Mouse (Mus musculus) heart, adult 2 months (tissue): Measurements from ENCODE around the gene Rrp36. TPM values are rescaled to one million over a fixed set of nuclear protein-coding genes. Genes with fewer than 3 reads are reported as not detected.

ENCODE experiments used
- DNase-seq, 2 experiments: peaks; one replicate each; pipeline ENCODE4 v3.0.0; 2021
- H3K27ac ChIP-seq: fragments of 200-600 bp; 2 replicates; pipeline ENCODE4 v1.8.1; 2022
- H3K27me3 ChIP-seq: fragments of 200-500 bp; 2 replicates; pipeline ENCODE4 v1.6.1; 2012; ENCODE audit warnings: mild to moderate bottlenecking, low read length, inconsistent platforms, mixed read lengths; ENCODE audit not compliant: control insufficient read depth, insufficient read depth
- H3K36me3 ChIP-seq: fragments of 200-500 bp; 2 replicates; pipeline ENCODE4 v1.6.1; 2012; ENCODE audit warnings: low read length, inconsistent platforms; ENCODE audit not compliant: control insufficient read depth, insufficient read depth
- H3K4me1 ChIP-seq: fragments of 200-500 bp; 2 replicates; pipeline ENCODE4 v1.6.1; 2011; ENCODE audit warnings: low read length; ENCODE audit not compliant: control insufficient read depth, insufficient read depth
- H3K4me3 ChIP-seq: fragments of 200-600 bp; 2 replicates; pipeline ENCODE4 v1.8.1; 2022
- H3K79me2 ChIP-seq: fragments of 200-500 bp; replicated peaks from 2 replicates; pipeline ENCODE4 v1.6.1; 2012; ENCODE audit warnings: mild to moderate bottlenecking, inconsistent platforms, low read length, moderate library complexity, mixed read lengths; ENCODE audit not compliant: control insufficient read depth, insufficient read depth
- H3K9ac ChIP-seq: fragments of 200-500 bp; 2 replicates; pipeline ENCODE4 v1.6.1; 2012; ENCODE audit warnings: low read depth, mild to moderate bottlenecking, control low read depth, inconsistent platforms, low read length, mixed read lengths
- CTCF ChIP-seq: fragments of 200-600 bp; IDR thresholded peaks from 2 replicates; pipeline ENCODE4 v1.8.1; 2022; ENCODE audit warnings: antibody characterized with exemption, mild to moderate bottlenecking, moderate library complexity
- EP300 ChIP-seq: fragments of 200-500 bp; IDR thresholded peaks from 2 replicates; pipeline ENCODE4 v1.6.1; 2011; ENCODE audit warnings: low read depth, low read length, control low read depth; ENCODE audit not compliant: insufficient read depth
- POLR2A ChIP-seq: fragments of 200-500 bp; IDR thresholded peaks from 2 replicates; pipeline ENCODE4 v1.6.1; 2011; ENCODE audit warnings: mild to moderate bottlenecking, low read depth, low read length, control low read depth; ENCODE audit not compliant: insufficient read depth
- WGBS: fragments of 180-500 bp; shearing (Covaris S2); methylation state at CpG from one replicate; pipeline ENCODE4 v1.1.7; 2018; 5-methylcytosine and 5-hydroxymethylcytosine counted together
- intact Hi-C: fragments of 180-260 bp; cut with DNase I; formaldehyde crosslinking; loops from one replicate; pipeline ENCODE4 v1.15.1; 2025
- polyA plus RNA-seq: library from polyadenylated mRNA; depleted of rRNA; stranded (reverse); fragments of >200 nt; gene quantifications from 2 replicates; pipeline ENCODE4 v1.2.3, GENCODE M21; 2012
- total RNA-seq, 2 experiments: library from RNA; stranded (reverse); gene quantifications; 2 replicates each; pipeline ENCODE4 v1.2.3; 2021

Rrp36 gene
- total and polyA plus RNA-seq, 3 experiments: 10.7 to 19.4 (median 11.3) TPM

DNA sequence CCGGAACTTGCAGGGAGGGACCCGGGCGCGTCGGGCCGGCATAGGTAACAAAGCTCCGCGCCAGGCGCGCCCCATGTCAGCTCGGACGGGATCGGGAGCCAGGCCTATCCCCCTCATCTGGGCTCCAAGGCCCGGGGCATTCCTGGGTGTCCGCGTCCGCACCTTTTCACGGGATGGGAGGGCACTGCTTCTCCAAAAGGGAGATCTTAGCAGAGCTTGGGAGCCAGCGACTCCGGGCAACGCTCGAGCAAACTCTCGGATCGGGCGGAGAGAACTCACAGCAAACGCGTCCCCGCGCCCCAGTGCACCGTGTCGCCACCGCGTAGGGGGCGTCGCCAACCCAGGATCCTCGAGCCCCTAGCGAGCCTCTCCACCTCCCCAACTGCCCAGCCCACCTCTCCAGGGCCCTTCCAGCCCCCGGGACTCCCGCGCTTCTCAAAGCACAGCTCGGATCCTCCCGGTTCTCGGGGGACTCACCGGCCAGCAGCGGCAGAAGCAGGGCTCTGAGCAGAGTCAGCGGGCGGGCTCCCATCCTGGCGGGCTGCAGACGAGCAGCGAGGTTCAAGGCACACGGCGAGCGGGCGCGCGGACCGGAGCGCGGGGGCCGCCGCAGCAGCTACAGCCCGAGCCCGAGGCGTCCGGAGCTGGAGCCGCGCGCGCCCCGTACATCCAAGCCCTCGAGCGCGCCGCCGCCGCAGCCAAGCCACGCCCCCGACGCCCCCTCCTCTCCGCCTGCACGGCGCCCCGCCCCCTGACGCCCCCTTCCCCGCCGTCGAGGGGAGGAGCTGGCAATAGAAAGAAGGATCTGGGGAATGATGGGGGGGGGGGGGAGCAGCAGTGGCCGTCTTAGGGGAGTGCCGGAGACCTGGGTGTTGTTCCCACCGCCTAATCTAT lies 45.1 kb downstream of the Rrp36 start, which contains the start of gene Ptk7:
TSS of gene Ptk7 (minus strand) at position 714 of the 894 bp plus-strand sequence.
- peak; percentile 66 to 71 for DNase-seq
- peaks cover 2% of the 10 kb centered on the region for H3K4me1 ChIP-seq
- no peaks in the 10 kb centered on the region for H3K27me3 ChIP-seq

GRCm38 (mm10) chr17:46628471-46628790 lies 45.7 kb downstream of the Rrp36 start:
- peaks cover 4% of the 10 kb centered on the region for H3K4me1 ChIP-seq
- peak overlapping the region; percentile 81 for H3K9ac ChIP-seq
- no peaks in the 10 kb centered on the region for H3K79me2 ChIP-seq
- H3K27ac ChIP-seq: peak overlapping the region; percentile 51
- no peaks in the 10 kb centered on the region for H3K36me3 ChIP-seq
- H3K4me3 ChIP-seq: peak overlapping the region; percentile 72
- no peak for DNase-seq
- TF ChIP-seq CTCF (no peak), EP300 (no peak), POLR2A (no peak)
- WGBS: 3% methylated on average over 13 of the region's 13 CpGs
- no peaks in the 10 kb centered on the region for H3K27me3 ChIP-seq
- intact Hi-C loops: no loop called here

More for the DNA sequence above, 45.1 kb downstream of the Rrp36 start, which contains the start of gene Ptk7:
- Histone ChIP-seq H3K79me2 (no peaks in the 10 kb centered on the region), H3K9ac (peak within 1 kb of the TSS; percentile 81), H3K36me3 (no peaks in the 10 kb centered on the region), H3K4me3 (peak within 1 kb of the TSS; percentile 72), H3K27ac (peak within 1 kb of the TSS; percentile 51)
- under 1% methylated on average over 85 of the region's 90 CpGs for WGBS
- TF ChIP-seq POLR2A: no peak
- intact Hi-C loops: no loop called here

GRCm38 (mm10) chr17:46627409-46627808 lies 46.7 kb downstream of the Rrp36 start:
- peaks cover 4% of the 10 kb centered on the region for H3K4me1 ChIP-seq
- no peaks in the 10 kb centered on the region for H3K36me3 ChIP-seq
- DNase-seq: no peak
- no peak overlapping the region for H3K9ac ChIP-seq
- 76% methylated on average over 6 of the region's 6 CpGs for WGBS
- no peak for TF ChIP-seq POLR2A
- TF ChIP-seq EP300: no peak
- no peak for TF ChIP-seq CTCF
- intact Hi-C loops: no loop called here
- H3K4me3 ChIP-seq: no peak overlapping the region
- no peaks in the 10 kb centered on the region for H3K27me3 ChIP-seq
- no peak overlapping the region for H3K27ac ChIP-seq
- no peaks in the 10 kb centered on the region for H3K79me2 ChIP-seq

- H3K9ac ChIP-seq: no peak overlapping the region
- intact Hi-C loops: no loop called here
- peak overlapping the region; percentile 30; the same call in 1 of the 2 replicates for H3K27ac ChIP-seq
- no peaks in the 10 kb centered on the region for H3K79me2 ChIP-seq
- H3K4me1 ChIP-seq: peaks cover 6% of the 10 kb centered on the region
- H3K4me3 ChIP-seq: no peak overlapping the region
- H3K27me3 ChIP-seq: no peaks in the 10 kb centered on the region
- no peaks in the 10 kb centered on the region for H3K36me3 ChIP-seq
- DNase-seq: no peak
- 57% methylated on average over 12 of the region's 12 CpGs for WGBS
- TF ChIP-seq CTCF (no peak), POLR2A (no peak), EP300 (no peak)
These were observed 49.6 kb downstream of the Rrp36 start for GRCm38 (mm10) chr17:46624598-46624997.

GRCm38 (mm10) chr17:46623819-46624557 lies 50.2 kb downstream of the Rrp36 start:
- Histone ChIP-seq H3K4me3 (no peak overlapping the region), H3K9ac (no peak overlapping the region), H3K36me3 (no peaks in the 10 kb centered on the region), H3K27me3 (no peaks in the 10 kb centered on the region), H3K4me1 (peaks cover 6% of the 10 kb centered on the region), H3K79me2 (no peaks in the 10 kb centered on the region), H3K27ac (peak overlapping the region; percentile 30; the same call in 1 of the 2 replicates)
- DNase-seq: peak in 1 of 2 experiments; percentile 44
- intact Hi-C loops: no loop called here
- 23% methylated on average over 10 of the region's 10 CpGs for WGBS
- TF ChIP-seq POLR2A (no peak), CTCF (peak; percentile 25)

DNA sequence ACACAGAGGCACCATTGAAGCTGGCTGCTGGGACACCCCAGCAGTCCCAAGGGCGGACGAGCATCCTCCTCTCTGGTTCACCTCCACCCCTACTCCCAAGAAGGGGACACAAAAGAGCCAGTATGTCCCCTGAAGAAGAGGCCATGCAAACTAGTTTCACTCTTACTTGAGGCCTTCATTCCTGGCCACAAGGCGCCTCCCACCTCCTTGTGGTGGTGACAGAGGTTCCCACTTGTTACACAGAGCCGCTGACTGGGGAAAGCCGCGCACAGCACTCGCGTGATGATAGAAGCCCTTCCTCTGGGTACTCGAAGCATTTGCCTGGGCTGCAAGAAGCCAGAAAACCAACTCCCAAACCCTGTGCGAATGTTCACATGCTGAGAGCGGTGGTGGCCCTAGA lies 51.9 kb downstream of the Rrp36 start:
- Histone ChIP-seq H3K36me3 (no peaks in the 10 kb centered on the region), H3K9ac (no peak overlapping the region), H3K4me1 (peaks cover 6% of the 10 kb centered on the region), H3K27ac (no peak overlapping the region), H3K79me2 (no peaks in the 10 kb centered on the region), H3K4me3 (no peak overlapping the region), H3K27me3 (no peaks in the 10 kb centered on the region)
- WGBS: 79% methylated on average over 11 of the region's 11 CpGs
- TF ChIP-seq POLR2A: no peak
- TF ChIP-seq CTCF: no peak
- no peak for TF ChIP-seq EP300
- intact Hi-C loops: no loop called here
- DNase-seq: no peak
